Mouse (Mus musculus): ENCODE measurements at regions not wholly inside any gene's neighbourhood (a gene's known extent, or its start where the extent isn't known, plus 50 kb on each side); places are given as distances from the start of the nearest gene placed in this dataset.
A peak's percentile ranks its signal among the peaks of the same experiment; 100 is the strongest.

DNA sequence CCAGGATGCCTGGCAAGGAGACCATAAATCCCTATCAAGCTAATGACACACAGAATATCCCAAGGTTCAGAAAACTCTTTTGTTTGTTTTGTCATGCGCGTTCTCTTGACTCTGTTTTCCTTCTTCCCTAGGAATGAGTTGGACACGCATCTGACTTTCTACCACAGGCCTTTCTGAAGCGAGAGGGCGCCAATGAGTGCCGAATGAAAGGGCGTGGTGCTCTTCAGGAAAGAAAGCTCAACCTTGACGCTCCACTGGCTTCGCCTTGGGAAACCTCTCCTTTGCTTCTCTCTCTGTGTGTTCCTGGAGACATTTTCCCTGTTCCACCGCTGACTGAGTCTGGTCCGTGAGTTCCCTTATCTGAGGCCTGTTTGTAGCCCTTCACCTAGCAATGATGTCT lies 241.2 kb downstream of the Rbm26 start:
- Histone ChIP-seq H3K36me3 (no peaks in the 10 kb centered on the region), H3K4me1 (no peaks in the 10 kb centered on the region), H3K27ac (no peak overlapping the region), H3K9me3 (replicated peaks) (no peaks in the 10 kb centered on the region), H3K4me3 (no peak overlapping the region), H3K27me3 (ENCODE audit: low read depth, poor library complexity, severe bottlenecking) (no peaks in the 10 kb centered on the region)
- 75% methylated on average over 11 of the region's 11 CpGs for WGBS
- no peak for DNase-seq (ENCODE audit: low spot score)

DNA sequence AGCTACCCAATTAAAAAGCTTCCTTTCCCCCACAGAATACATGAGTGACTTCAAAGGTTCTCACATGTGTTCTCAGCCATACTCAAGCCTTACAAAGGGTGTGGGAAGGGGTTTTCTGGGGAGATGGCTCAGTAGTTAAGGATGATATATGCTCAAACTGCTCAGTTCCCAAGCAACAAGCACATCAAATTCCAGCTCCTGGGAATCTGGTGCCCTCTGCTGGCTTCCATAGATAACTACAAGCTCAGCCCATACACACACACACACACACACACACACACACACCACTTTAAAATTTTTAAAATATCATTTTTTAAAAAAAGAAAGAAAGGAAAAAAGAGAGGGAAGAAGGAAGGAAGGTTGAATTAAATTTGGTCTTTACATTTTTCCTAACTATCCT lies 271.4 kb downstream of the Rbm26 start:
- no peak for DNase-seq (ENCODE audit: low spot score)

DNA sequence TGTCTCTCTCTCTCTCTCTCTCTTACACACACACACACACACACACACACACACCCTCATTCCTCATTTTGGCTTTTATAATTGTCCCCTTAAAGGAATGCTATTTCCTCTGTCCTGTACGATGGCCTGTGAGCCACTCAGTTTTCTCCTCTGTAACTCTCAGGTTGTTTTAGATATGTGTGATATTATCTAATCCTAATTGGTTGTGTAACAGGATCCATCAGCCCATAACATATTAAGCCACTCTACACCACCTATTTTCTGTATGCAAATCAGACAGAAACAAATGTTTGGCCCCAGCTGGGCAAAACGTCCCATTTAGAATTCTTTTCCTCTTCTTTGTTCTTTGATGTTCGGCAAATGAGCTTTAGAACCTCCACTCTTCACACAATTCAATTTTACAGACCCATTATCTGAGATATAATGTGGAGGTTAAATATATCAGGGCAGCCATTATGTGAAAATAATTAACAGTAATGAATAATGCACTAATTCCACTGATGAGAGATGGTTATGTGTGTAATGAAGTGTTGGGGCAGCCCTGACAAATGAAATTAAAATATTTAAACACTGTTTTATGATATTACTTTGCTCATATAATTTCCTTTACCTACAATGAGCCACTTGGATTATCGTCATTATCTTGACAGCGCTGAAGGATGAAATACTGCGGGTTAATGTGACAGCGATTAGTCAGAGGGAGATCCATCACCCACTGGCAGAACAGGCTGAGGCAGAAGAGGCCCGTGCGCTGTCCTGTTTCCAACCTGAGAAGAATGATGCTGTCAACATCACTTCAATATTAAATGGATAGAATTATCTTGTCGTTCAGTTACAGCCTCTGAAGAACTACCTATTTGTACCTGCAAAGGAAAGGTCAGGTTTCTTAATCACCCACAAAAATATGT lies 274.8 kb downstream of the Rbm26 start:
- H3K4me3 ChIP-seq, result no peak overlapping the region
- no peaks in the 10 kb centered on the region for H3K27me3 ChIP-seq (ENCODE audit: low read depth, poor library complexity, severe bottlenecking)
- WGBS, result 66% methylated on average over 10 of the region's 10 CpGs
- no peak overlapping the region for H3K27ac ChIP-seq
- peaks cover 11% of the 10 kb centered on the region for H3K4me1 ChIP-seq
- no peaks in the 10 kb centered on the region for H3K36me3 ChIP-seq
- DNase-seq (ENCODE audit: low spot score), result no peak
- no peaks in the 10 kb centered on the region for H3K9me3 ChIP-seq (replicated peaks)

More for the DNA sequence above, 271.4 kb downstream of the Rbm26 start:
- Histone ChIP-seq H3K9me3 (replicated peaks) (no peaks in the 10 kb centered on the region), H3K4me1 (peaks cover 11% of the 10 kb centered on the region), H3K4me3 (no peak overlapping the region), H3K36me3 (no peaks in the 10 kb centered on the region), H3K27ac (no peak overlapping the region), H3K27me3 (ENCODE audit: low read depth, poor library complexity, severe bottlenecking) (no peaks in the 10 kb centered on the region)

DNA sequence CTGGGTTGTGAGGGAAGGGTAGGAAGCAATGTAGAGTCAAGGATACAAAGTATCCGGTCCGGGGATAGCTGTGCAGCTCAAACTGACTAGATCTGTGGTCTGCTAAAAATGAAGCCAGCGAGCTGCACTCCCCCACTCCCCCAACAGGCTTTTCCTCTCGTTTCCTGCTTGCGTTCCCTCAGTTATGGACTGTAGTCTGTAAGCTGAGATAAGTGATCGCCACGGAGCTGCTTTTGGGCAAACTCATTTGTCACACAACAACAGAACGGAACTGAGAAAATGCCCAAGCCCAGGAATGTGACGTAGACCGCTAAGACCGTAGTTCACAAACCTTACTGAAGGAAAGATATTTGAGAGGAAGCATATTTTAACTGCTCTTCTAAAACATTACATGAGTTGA lies 276.1 kb downstream of the Rbm26 start:
- H3K27ac ChIP-seq, result no peak overlapping the region
- H3K4me3 ChIP-seq, result no peak overlapping the region
- DNase-seq (ENCODE audit: low spot score), result peak; percentile 37
- no peaks in the 10 kb centered on the region for H3K27me3 ChIP-seq (ENCODE audit: low read depth, poor library complexity, severe bottlenecking)
- H3K4me1 ChIP-seq, result peaks cover 11% of the 10 kb centered on the region
- 73% methylated on average over 11 of the region's 11 CpGs for WGBS
- H3K9me3 ChIP-seq (replicated peaks), result no peaks in the 10 kb centered on the region
- H3K36me3 ChIP-seq, result no peaks in the 10 kb centered on the region

DNA sequence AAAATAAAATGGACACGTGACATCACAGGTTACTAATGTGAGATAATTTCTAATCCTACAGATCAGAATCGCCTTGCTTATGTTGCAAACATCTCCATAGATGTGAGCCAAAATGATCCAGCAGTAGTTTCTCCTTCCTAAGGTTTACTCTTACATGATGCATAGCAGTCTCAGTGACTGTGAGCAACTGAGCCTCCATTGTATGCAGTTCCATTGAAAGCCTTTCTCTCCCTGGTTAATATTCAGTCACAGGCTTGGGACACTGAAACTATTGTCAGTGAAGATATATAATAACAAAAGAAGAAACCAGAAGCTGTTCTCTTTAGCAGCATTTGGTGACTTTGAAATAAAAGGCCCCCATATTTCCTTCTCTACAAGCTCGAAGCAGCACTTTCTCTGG lies 305.9 kb downstream of the Rbm26 start:
- H3K36me3 ChIP-seq, result no peaks in the 10 kb centered on the region
- H3K9me3 ChIP-seq (replicated peaks), result no peaks in the 10 kb centered on the region
- H3K27me3 ChIP-seq (ENCODE audit: low read depth, poor library complexity, severe bottlenecking), result no peaks in the 10 kb centered on the region
- DNase-seq (ENCODE audit: low spot score), result no peak
- WGBS, result 84% methylated on average over 3 of the region's 3 CpGs
- H3K4me1 ChIP-seq, result no peaks in the 10 kb centered on the region
- H3K4me3 ChIP-seq, result no peak overlapping the region
- no peak overlapping the region for H3K27ac ChIP-seq

DNA sequence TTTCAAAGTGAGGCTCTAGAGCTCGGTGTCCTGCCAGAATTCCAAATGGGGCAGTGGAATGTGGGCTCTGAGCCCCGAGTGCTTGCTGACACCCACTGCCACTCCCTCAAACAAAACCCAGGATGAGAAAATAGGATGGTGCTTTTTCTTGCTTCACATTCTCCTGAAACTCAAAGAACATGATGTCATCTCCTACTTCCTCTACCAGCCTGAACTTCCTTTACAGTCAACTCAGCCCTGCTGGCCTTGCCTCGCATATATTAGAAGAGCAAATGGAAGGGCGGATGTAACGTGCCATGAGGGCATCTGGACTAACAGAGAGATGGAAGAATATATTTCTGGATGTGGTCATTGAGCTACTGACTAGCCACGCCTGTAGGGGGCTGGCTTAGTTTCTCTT lies 309.6 kb downstream of the Rbm26 start:
- H3K4me1 ChIP-seq, result no peaks in the 10 kb centered on the region
- no peak overlapping the region for H3K27ac ChIP-seq
- no peak for DNase-seq (ENCODE audit: low spot score)
- H3K4me3 ChIP-seq, result no peak overlapping the region
- H3K36me3 ChIP-seq, result no peaks in the 10 kb centered on the region
- WGBS, result 81% methylated on average over 6 of the region's 6 CpGs
- no peaks in the 10 kb centered on the region for H3K27me3 ChIP-seq (ENCODE audit: low read depth, poor library complexity, severe bottlenecking)
- H3K9me3 ChIP-seq (replicated peaks), result no peaks in the 10 kb centered on the region

DNA sequence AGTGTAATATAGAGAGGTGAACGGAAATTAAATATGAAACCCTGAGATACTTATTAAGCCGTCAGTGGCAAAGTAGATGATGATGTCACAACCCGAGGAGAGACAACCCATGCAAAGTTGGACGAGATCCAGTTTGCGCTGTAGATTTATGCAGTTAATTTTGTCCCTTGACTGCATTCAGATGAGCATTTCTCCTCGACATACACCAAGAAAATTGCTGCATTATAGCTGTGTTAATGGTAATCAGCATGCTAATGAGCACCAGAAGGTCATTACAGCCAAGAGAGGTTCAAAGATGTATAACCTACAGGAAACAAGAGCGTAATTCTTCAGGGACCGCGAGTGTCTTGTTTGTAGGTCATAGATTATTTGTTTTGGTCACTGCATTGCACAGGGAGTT lies 313.2 kb downstream of the Rbm26 start:
- no peak for DNase-seq (ENCODE audit: low spot score)
- no peaks in the 10 kb centered on the region for H3K27me3 ChIP-seq (ENCODE audit: low read depth, poor library complexity, severe bottlenecking)
- H3K4me3 ChIP-seq, result no peak overlapping the region
- H3K9me3 ChIP-seq (replicated peaks), result no peaks in the 10 kb centered on the region
- 68% methylated on average over 9 of the region's 9 CpGs for WGBS
- H3K4me1 ChIP-seq, result peaks cover 4% of the 10 kb centered on the region; the same call in 1 of the 2 replicates
- H3K27ac ChIP-seq, result no peak overlapping the region
- no peaks in the 10 kb centered on the region for H3K36me3 ChIP-seq

DNA sequence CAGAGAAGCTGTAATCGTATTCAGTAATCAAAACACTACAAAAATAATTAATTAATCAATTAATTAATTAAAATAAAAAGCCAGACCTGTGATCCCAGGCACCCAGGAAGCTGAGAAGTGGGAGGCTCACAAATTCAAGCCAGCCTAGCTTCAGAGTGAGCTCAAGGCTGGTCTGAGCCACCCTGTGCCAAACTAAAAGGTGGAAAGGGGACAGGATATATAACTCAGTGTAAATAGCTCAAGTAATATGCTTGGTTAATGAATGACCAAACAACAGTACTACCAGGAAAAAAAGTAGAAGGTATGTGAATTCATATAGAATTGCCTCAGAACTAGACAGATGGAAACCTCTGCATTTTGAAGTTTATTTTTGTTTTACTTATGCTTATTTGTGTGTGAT lies 321.2 kb downstream of the Rbm26 start:
- no peaks in the 10 kb centered on the region for H3K27me3 ChIP-seq (ENCODE audit: low read depth, poor library complexity, severe bottlenecking)
- H3K36me3 ChIP-seq, result no peaks in the 10 kb centered on the region
- H3K4me3 ChIP-seq, result no peak overlapping the region
- peaks cover 4% of the 10 kb centered on the region; the same call in 1 of the 2 replicates for H3K4me1 ChIP-seq
- no peaks in the 10 kb centered on the region for H3K9me3 ChIP-seq (replicated peaks)
- DNase-seq (ENCODE audit: low spot score), result no peak
- H3K27ac ChIP-seq, result no peak overlapping the region
- 79% methylated on average over 1 of the region's 1 CpGs for WGBS

DNA sequence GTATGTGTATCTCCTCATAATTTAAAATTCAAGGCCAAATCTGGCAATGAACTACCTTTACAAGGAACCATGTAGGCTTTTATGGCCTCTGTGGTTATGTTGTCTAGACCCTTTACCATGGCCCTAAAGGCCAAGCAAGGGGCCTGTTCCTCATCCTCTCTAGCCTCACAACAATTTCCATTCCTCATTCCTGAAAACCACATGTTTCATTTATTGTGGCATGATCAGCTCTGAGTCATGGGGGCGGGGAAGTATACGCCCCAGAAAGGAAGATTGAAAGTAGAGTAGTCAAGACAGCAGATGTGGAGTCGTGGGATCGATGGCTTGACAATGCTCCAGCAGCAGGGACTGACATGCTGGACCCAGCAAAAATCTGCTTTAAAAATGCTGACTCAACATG lies 326.8 kb upstream of the Rnf219 start:
- DNase-seq (ENCODE audit: low spot score), result no peak
- no peaks in the 10 kb centered on the region for H3K36me3 ChIP-seq
- no peaks in the 10 kb centered on the region for H3K9me3 ChIP-seq (replicated peaks)
- no peaks in the 10 kb centered on the region for H3K4me1 ChIP-seq
- H3K27me3 ChIP-seq (ENCODE audit: low read depth, poor library complexity, severe bottlenecking), result no peaks in the 10 kb centered on the region
- 85% methylated on average over 4 of the region's 4 CpGs for WGBS
- no peak overlapping the region for H3K27ac ChIP-seq
- no peak overlapping the region for H3K4me3 ChIP-seq

DNA sequence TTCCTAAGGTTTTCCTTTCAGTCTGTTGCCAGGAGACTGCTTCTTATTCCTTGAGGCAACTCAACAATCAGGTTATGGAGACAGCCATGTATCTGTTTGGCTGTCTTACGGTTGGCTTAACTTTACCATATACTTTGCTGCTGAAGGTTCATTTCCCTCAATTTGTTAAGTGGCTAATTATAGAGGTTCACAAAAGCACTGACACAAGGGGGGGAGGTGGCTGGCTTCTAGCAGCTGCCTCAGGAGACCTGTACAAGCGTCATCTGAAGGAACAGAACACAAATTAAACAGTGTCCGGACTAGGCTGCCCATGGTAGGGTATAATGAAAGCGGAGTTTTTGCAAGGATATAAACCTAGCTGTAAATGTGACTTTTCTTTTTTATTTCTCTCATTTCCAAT lies 305.0 kb upstream of the Rnf219 start:
- Histone ChIP-seq H3K4me3 (no peak overlapping the region), H3K27me3 (ENCODE audit: low read depth, poor library complexity, severe bottlenecking) (no peaks in the 10 kb centered on the region), H3K4me1 (no peaks in the 10 kb centered on the region), H3K27ac (no peak overlapping the region), H3K36me3 (no peaks in the 10 kb centered on the region), H3K9me3 (replicated peaks) (no peaks in the 10 kb centered on the region)
- 71% methylated on average over 4 of the region's 4 CpGs for WGBS
- DNase-seq (ENCODE audit: low spot score), result no peak

DNA sequence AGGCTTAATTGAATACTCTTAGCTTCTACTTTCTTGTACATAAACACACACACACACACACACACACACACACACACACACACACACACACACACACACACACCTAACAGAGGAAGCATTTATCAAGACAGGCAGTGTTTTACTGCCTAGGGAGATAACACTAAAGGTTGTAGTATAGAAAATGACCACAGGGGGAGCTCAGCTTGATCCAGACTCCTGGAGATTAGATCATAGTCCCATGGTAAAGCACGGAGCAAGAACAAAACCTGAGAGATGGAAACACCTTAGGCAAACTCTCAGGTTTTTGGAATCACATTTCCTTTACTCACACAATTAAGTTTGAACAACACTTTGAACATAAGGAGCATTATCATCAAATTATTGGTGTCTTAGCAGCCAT lies 302.5 kb upstream of the Rnf219 start:
- 48% methylated on average over 1 of the region's 1 CpGs for WGBS
- no peak overlapping the region for H3K4me3 ChIP-seq
- no peak for DNase-seq (ENCODE audit: low spot score)
- no peaks in the 10 kb centered on the region for H3K9me3 ChIP-seq (replicated peaks)
- no peaks in the 10 kb centered on the region for H3K36me3 ChIP-seq
- H3K27me3 ChIP-seq (ENCODE audit: low read depth, poor library complexity, severe bottlenecking), result no peaks in the 10 kb centered on the region
- H3K4me1 ChIP-seq, result no peaks in the 10 kb centered on the region; the same call in 1 of the 2 replicates
- no peak overlapping the region for H3K27ac ChIP-seq

DNA sequence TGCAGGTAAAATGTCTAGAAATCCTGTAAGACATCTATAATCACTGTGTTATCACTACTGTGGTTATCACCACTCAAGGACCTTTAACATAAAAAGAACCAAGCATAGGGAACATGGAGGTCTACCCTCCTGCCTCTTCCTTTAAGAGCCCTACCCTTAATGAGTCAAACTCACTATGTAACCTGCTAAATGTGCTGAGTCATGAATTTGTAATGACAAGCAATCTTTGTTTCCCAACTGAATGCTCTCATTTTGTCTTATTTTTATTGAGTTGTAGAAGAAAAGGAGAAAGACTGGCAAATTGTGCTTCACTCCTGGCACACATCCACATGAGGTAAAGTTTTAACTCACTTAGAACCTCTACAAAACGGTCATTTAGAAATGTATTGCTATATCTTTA lies 301.8 kb upstream of the Rnf219 start:
- H3K27ac ChIP-seq, result no peak overlapping the region
- H3K36me3 ChIP-seq, result no peaks in the 10 kb centered on the region
- no peak for DNase-seq (ENCODE audit: low spot score)
- no peaks in the 10 kb centered on the region for H3K27me3 ChIP-seq (ENCODE audit: low read depth, poor library complexity, severe bottlenecking)
- H3K4me1 ChIP-seq, result no peaks in the 10 kb centered on the region; the same call in 1 of the 2 replicates
- no peak overlapping the region for H3K4me3 ChIP-seq
- 80% methylated on average over 1 of the region's 1 CpGs for WGBS
- H3K9me3 ChIP-seq (replicated peaks), result no peaks in the 10 kb centered on the region

DNA sequence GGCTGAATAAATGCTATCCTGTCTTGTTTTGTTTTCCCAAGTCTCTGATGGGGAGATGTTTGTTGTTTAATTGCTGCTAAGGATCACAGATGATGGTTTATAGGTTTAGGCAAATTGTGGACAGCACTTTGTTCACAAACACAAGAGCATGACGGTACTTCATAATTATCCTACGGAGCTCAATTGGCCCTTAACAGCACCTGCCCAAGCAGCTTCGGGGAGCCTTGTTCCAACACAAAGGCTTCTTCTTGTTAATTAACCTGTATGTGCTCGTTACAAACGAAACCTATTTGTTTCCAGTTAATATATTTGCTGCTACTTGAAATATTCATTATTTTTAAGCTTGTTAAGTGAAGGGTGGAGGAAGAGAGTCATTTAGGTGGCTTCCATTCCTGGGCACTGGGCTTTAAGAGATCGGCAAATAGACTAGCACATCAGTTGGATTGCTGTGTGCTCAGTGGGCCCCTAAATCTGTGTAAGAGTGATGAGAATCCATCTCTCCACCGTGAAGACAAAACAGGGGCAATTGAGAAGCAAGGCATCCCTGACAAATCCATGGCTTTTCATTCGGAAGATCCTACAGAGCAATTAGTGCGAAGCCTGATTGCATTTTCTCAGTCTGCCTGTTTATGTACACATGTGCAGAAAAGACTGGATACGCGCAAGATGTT lies 299.6 kb upstream of the Rnf219 start:
- Histone ChIP-seq H3K4me1 (no peaks in the 10 kb centered on the region; the same call in 1 of the 2 replicates), H3K9me3 (replicated peaks) (no peaks in the 10 kb centered on the region), H3K27ac (no peak overlapping the region), H3K36me3 (no peaks in the 10 kb centered on the region), H3K4me3 (no peak overlapping the region), H3K27me3 (ENCODE audit: low read depth, poor library complexity, severe bottlenecking) (no peaks in the 10 kb centered on the region)
- 76% methylated on average over 11 of the region's 11 CpGs for WGBS
- DNase-seq (ENCODE audit: low spot score), result no peak

Data from limb, embryonic 10.5 days (tissue).